Mouse (Mus musculus): ENCODE results near the gene Exoc3l4. TPM values are rescaled to one million over a fixed set of nuclear protein-coding genes. Genes with fewer than 3 reads are reported as not detected.

The Exoc3l4 gene
- polyA plus RNA-seq, 1 experiment from 2014 or later = 8.0 TPM

GRCm38 (mm10) chr12:111436170-111436569 is 19.4 kb downstream of the Exoc3l4 start:
- H3K27ac ChIP-seq = peak overlapping the region; percentile 98

GRCm38 (mm10) chr12:111436640-111437039 is 19.8 kb downstream of the Exoc3l4 start:
- H3K4me3 ChIP-seq (ENCODE audit: inconsistent target) = no peak overlapping the region
- H3K79me2 ChIP-seq (ENCODE audit: inconsistent target) = no peaks in the 10 kb centered on the region
- WGBS (ENCODE audit: missing documents) = 22% methylated on average over 8 of the region's 8 CpGs
- peak overlapping the region; percentile 98 for H3K27ac ChIP-seq
- H3K36me3 ChIP-seq (ENCODE audit: inconsistent target) = no peaks in the 10 kb centered on the region

More at GRCm38 (mm10) chr12:111436170-111436569, 19.4 kb downstream of the Exoc3l4 start:
- H3K36me3 ChIP-seq (ENCODE audit: inconsistent target) = no peaks in the 10 kb centered on the region
- 58% methylated on average over 3 of the region's 3 CpGs for WGBS (ENCODE audit: missing documents)
- no peak overlapping the region for H3K4me3 ChIP-seq (ENCODE audit: inconsistent target)
- H3K79me2 ChIP-seq (ENCODE audit: inconsistent target) = no peaks in the 10 kb centered on the region

- WGBS (ENCODE audit: missing documents) = 4% methylated on average over 5 of the region's 5 CpGs
- Histone ChIP-seq H3K79me2 (ENCODE audit: inconsistent target) (no peaks in the 10 kb centered on the region; the same call in 1 of the 2 replicates), H3K36me3 (ENCODE audit: inconsistent target) (no peaks in the 10 kb centered on the region), H3K27ac (peak overlapping the region; percentile 98), H3K4me3 (ENCODE audit: inconsistent target) (no peak overlapping the region)
These were observed 20.5 kb downstream of the Exoc3l4 start for GRCm38 (mm10) chr12:111437222-111437900.

GRCm38 (mm10) chr12:111438850-111439249 is 22.0 kb downstream of the Exoc3l4 start:
- Histone ChIP-seq H3K27ac (peak overlapping the region; percentile 98), H3K4me3 (ENCODE audit: inconsistent target) (no peak overlapping the region), H3K36me3 (ENCODE audit: inconsistent target) (no peaks in the 10 kb centered on the region), H3K79me2 (ENCODE audit: inconsistent target) (peaks cover 15% of the 10 kb centered on the region)
- WGBS (ENCODE audit: missing documents) = 96% methylated on average over 6 of the region's 6 CpGs

GRCm38 (mm10) chr12:111440701-111441373 is 24.0 kb downstream of the Exoc3l4 start:
- 94% methylated on average over 9 of the region's 9 CpGs for WGBS (ENCODE audit: missing documents)
- Histone ChIP-seq H3K79me2 (ENCODE audit: inconsistent target) (peaks cover 33% of the 10 kb centered on the region), H3K4me3 (ENCODE audit: inconsistent target) (no peak overlapping the region), H3K27ac (peak overlapping the region; percentile 81), H3K36me3 (ENCODE audit: inconsistent target) (no peaks in the 10 kb centered on the region; the same call in 1 of the 2 replicates)

- Histone ChIP-seq H3K27ac (peak overlapping the region; percentile 81), H3K4me3 (ENCODE audit: inconsistent target) (no peak overlapping the region), H3K79me2 (ENCODE audit: inconsistent target) (peaks cover 40% of the 10 kb centered on the region), H3K36me3 (ENCODE audit: inconsistent target) (peaks cover 6% of the 10 kb centered on the region; the same call in 1 of the 2 replicates)
- 34% methylated on average over 3 of the region's 3 CpGs for WGBS (ENCODE audit: missing documents)
These were observed 24.7 kb downstream of the Exoc3l4 start for GRCm38 (mm10) chr12:111441523-111441922.

GRCm38 (mm10) chr12:111442309-111443010 is 25.6 kb downstream of the Exoc3l4 start, which contains the start of gene Tnfaip2:
Gene Tnfaip2 (plus strand): TSS chr12:111442469.
- Histone ChIP-seq H3K27ac (peak within 1 kb of the TSS; percentile 91), H3K79me2 (ENCODE audit: inconsistent target) (peaks cover 49% of the 10 kb centered on the region), H3K4me3 (ENCODE audit: inconsistent target) (peak within 1 kb of the TSS; percentile 94), H3K36me3 (ENCODE audit: inconsistent target) (peaks cover 9% of the 10 kb centered on the region; the same call in 1 of the 2 replicates)
- under 1% methylated on average over 48 of the region's 48 CpGs for WGBS (ENCODE audit: missing documents)

GRCm38 (mm10) chr12:111443011-111443870 is 26.4 kb downstream of the Exoc3l4 start:
- peak overlapping the region; percentile 94 for H3K4me3 ChIP-seq (ENCODE audit: inconsistent target)
- H3K27ac ChIP-seq = peak overlapping the region; percentile 91
- H3K36me3 ChIP-seq (ENCODE audit: inconsistent target) = peaks cover 17% of the 10 kb centered on the region; the same call in 1 of the 2 replicates
- 30% methylated on average over 14 of the region's 15 CpGs for WGBS (ENCODE audit: missing documents)
- peaks cover 57% of the 10 kb centered on the region for H3K79me2 ChIP-seq (ENCODE audit: inconsistent target)

GRCm38 (mm10) chr12:111443921-111444831 is 27.4 kb downstream of the Exoc3l4 start:
- Histone ChIP-seq H3K79me2 (ENCODE audit: inconsistent target) (peaks cover 64% of the 10 kb centered on the region), H3K36me3 (ENCODE audit: inconsistent target) (peaks cover 23% of the 10 kb centered on the region; the same call in 1 of the 2 replicates), H3K27ac (peak overlapping the region; percentile 91), H3K4me3 (ENCODE audit: inconsistent target) (peak overlapping the region; percentile 94)
- 24% methylated on average over 9 of the region's 10 CpGs for WGBS (ENCODE audit: missing documents)

GRCm38 (mm10) chr12:111445161-111445889 is 28.5 kb downstream of the Exoc3l4 start:
- H3K4me3 ChIP-seq (ENCODE audit: inconsistent target) = peak overlapping the region; percentile 94; the same call in 1 of the 2 replicates
- H3K36me3 ChIP-seq (ENCODE audit: inconsistent target) = peaks cover 31% of the 10 kb centered on the region
- H3K79me2 ChIP-seq (ENCODE audit: inconsistent target) = peaks cover 74% of the 10 kb centered on the region
- WGBS (ENCODE audit: missing documents) = 65% methylated on average over 40 of the region's 52 CpGs
- H3K27ac ChIP-seq = peak overlapping the region; percentile 91

- Histone ChIP-seq H3K36me3 (ENCODE audit: inconsistent target) (peaks cover 38% of the 10 kb centered on the region), H3K4me3 (ENCODE audit: inconsistent target) (no peak overlapping the region; the same call in 1 of the 2 replicates), H3K27ac (peak overlapping the region; percentile 84), H3K79me2 (ENCODE audit: inconsistent target) (peaks cover 81% of the 10 kb centered on the region)
- 83% methylated on average over 15 of the region's 27 CpGs for WGBS (ENCODE audit: missing documents)
These were observed 29.2 kb downstream of the Exoc3l4 start for GRCm38 (mm10) chr12:111445890-111446613.

- Histone ChIP-seq H3K79me2 (ENCODE audit: inconsistent target) (peaks cover 88% of the 10 kb centered on the region), H3K36me3 (ENCODE audit: inconsistent target) (peaks cover 44% of the 10 kb centered on the region), H3K27ac (peak overlapping the region; percentile 84), H3K4me3 (ENCODE audit: inconsistent target) (no peak overlapping the region; the same call in 1 of the 2 replicates)
- WGBS (ENCODE audit: missing documents) = 94% methylated on average over 5 of the region's 5 CpGs
These were observed 29.9 kb downstream of the Exoc3l4 start for GRCm38 (mm10) chr12:111446745-111447144.

Data from macrophage (primary cell).